Mouse (Mus musculus): ENCODE data around the gene Isx. TPM values are rescaled to one million over a fixed set of nuclear protein-coding genes. Genes with fewer than 3 reads are reported as not detected.

Gene Isx
- polyA plus RNA-seq, 1 experiment from 2014 or later, result not detected

Other genes with a start within 250 kb of the Isx start
- 48.0 and 49.0 TPM in 2 replicates for gene Hmgxb4, start 120.2 kb downstream of the Isx start, polyA plus RNA-seq (2014; fragmentation: Nextera tagmentation; extraction: Ambion mirVana)
- 31.1 and 38.6 TPM in 2 replicates for gene Tom1, start 160.5 kb downstream of the Isx start, polyA plus RNA-seq (2014; fragmentation: Nextera tagmentation; extraction: Ambion mirVana)
- 15.9 and 16.1 TPM in 2 replicates for gene Hmox1, start 220.4 kb downstream of the Isx start, polyA plus RNA-seq (2014; fragmentation: Nextera tagmentation; extraction: Ambion mirVana)
- gene Mcm5, start 236.4 kb downstream of the Isx start, polyA plus RNA-seq (2014; fragmentation: Nextera tagmentation; extraction: Ambion mirVana), result 193 and 204 TPM in 2 replicates